Mouse (Mus musculus): Measurements from ENCODE around the gene Dnajc17.

GRCm38 (mm10) chr2:119156681-119157572, 51.7 kb downstream of the Dnajc17 start, which contains the start of gene Rmdn3:
- peak; percentile 52; the same call in 1 of the 2 replicates for TF ChIP-seq POLR2A (IDR thresholded peaks at IDR 0.05; ENCODE audit: borderline replicate concordance, extremely low read depth, insufficient read depth, insufficient read length, poor library complexity, severe bottlenecking)
- no peak for TF ChIP-seq CTCF (IDR thresholded peaks at IDR 0.05; ENCODE audit: borderline replicate concordance, extremely low read depth, insufficient read depth, insufficient read length)
